Mouse (Mus musculus): ENCODE measurements at regions not wholly inside any gene's neighbourhood (a gene's known extent, or its start where the extent isn't known, plus 50 kb on each side); places are given as distances from the start of the nearest gene placed in this dataset.
"Not testable (repeated sequence)": the region's sequence is repeated elsewhere in the genome, so short reads cannot be mapped to it uniquely, and the experiment has no call there.

DNA sequence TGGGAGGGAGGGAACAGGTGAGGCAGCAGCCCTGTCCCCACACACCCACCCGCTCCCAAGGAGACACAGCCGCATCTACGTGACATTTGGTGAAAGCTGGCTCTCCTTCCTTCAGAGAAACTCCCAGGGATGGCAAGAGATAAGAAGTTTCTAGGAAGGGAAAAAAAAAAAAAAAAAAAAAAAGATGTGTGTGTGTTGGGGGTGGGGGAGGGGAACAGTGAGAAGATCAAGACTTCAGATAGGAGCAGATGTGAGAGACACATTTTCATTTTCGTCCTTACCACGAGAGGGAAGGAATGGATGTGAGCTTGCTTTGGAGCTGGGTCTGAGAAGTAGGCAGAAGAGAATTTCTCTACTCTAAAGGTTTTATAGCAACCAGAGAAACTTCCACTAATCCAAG lies 91.4 kb downstream of the Cd24a start:
- ATAC-seq (ENCODE audit: extremely low read depth, insufficient number of reproducible peaks, low FRiP score, poor library complexity, severe bottlenecking): no peak

DNA sequence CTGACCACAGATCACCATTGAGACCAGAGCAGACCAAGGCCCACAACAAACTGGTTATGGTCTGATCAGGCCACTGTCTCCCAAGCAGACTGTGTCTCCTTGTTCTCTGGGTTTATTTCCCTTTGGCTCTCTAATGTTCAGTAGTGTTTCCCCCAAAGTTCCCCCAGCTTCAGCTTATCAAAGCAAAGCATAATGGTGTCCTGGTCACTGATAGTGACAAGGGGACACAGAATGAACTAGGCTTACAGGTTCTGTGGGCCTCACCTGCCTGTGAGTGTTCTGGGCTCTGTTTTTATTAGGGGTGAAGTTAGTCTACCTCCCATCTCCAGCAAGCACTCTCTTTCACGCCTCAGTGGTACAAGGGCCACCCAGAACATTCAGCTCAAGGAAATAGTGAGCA lies 92.7 kb downstream of the Cd24a start:
- ATAC-seq (ENCODE audit: extremely low read depth, insufficient number of reproducible peaks, low FRiP score, poor library complexity, severe bottlenecking): no peak

DNA sequence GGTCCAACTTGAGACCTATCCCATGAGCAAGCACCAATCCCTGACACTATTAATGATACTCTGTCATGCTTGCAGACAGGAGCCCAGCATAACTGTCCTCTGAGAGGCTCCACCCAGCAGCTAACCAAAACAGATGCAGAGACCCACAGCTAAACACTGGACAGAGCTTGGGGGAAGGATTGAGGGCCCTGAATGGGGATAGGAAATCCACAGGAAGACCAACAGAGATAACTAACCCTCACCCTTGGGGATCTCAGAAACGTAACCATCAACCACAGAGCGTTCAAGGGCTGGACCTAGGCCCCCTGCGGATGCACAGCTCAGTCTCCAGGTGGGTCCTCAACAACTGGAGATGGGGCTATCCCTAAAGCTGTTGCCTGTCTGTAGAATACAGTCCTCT lies 93.7 kb downstream of the Cd24a start:
- no peak for ATAC-seq (ENCODE audit: extremely low read depth, insufficient number of reproducible peaks, low FRiP score, poor library complexity, severe bottlenecking)

DNA sequence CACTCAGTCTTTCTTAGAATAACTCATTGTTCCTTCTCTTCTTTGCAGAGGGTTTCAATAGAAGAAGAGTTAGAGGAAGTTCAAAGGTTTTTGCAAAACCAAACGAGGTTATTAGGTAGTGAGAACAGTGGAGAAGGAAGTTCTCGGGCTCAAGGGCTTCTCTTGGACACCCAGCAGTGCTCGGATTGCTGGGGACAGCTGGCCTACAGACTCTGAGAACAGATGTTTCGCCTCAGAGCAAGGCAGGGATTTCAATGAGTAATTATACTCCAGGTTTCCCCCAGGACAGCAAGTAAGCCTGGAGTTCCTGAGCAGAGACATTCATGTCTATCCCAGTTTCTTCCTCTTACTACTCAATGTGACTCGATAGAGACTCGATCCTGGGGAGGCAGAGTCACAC lies 94.4 kb downstream of the Cd24a start:
- no peak for ATAC-seq (ENCODE audit: extremely low read depth, insufficient number of reproducible peaks, low FRiP score, poor library complexity, severe bottlenecking)

DNA sequence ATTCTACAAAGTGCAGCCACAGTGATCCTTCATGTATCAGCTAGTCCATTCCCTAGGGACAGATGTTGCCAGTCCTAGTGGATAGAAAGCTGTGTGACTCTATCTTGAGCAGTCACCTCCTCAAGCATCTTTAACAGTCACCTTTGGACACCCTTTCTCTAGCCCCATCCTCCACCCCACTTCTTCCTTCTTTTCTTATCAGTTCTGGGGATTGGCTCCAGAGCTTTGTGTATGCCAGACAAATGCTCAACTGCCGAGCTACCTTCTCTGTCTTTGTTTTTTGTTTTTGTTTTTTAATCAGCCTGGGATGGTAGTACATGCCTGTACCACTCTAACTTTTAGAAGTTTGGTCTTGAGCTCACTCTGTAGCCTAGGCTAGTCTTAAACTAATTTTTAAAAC lies 96.7 kb downstream of the Cd24a start:
- ATAC-seq (ENCODE audit: extremely low read depth, insufficient number of reproducible peaks, low FRiP score, poor library complexity, severe bottlenecking): no peak

DNA sequence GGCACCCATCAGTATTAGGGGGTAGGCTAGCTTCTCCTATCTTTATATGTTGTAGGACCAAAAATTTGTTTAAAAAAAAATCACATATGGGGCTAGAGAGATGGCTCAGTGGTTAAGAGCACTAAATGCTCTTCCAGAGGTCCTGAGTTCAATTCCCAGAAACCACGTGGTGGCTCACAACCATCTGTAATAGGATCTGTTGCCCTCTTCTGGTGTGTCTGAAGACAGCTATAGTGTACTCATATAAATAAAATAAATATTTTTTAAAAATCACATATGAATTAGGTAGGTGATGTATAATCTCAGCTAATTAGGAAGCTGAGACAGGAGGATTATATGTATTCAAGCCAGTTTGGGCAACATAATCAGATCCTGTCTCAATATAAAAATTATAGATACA lies 97.4 kb downstream of the Cd24a start:
- ATAC-seq (ENCODE audit: extremely low read depth, insufficient number of reproducible peaks, low FRiP score, poor library complexity, severe bottlenecking): not testable (repeated sequence)

DNA sequence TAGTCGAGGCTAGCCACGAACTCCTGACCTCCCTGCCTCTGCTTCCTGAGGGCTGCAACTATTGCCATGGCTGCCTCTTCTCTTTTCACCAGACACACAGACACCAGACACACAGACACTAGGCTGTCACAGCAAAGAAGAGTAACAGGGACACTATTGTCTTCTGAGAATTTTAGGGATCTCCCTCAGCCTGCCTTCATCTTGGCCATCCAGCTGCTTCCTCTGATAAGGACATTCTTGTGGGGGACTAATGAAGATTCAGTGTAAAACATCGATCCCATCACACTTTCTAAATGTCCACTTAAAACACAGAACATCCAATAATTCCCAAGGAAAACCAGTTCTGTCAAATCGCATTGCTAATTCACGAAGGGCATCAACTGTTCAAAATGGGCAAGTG lies 98.2 kb downstream of the Cd24a start:
- no peak for ATAC-seq (ENCODE audit: extremely low read depth, insufficient number of reproducible peaks, low FRiP score, poor library complexity, severe bottlenecking)

DNA sequence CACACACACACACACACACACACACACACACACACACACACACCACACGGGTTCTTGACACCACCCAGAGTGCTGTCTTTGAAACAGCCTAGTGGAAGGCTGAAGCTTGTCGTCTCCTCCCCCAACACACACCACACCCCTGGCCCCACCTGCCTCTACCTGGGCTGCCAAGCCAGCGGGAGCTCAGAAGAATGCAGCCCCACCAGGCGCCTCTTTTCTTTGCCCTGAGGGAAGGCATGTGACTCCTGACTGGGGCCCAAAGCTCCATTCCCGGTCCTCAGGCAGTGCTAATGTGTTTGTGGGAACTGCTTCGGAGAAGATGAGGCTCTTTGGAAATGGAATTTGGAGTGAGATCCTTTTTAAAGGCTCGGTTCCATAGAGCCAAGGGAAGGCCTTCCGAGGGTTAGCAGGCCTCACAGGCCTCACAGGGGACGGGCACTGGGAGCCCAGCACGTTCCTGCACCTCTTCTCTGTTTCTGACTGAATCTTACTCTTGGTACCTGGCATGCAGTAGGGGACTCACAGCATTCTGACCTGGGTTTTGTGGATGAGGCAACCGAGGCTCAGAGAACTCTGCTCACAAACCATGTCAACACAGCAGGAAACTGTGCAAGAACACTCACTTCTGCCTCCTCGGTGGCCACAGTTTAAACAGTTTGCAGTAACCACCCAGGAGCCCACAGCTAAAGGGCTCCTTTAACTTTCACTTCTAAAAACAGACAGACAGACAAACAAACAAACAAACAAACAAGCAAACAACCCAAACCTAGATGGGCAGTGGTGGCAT lies 106.4 kb downstream of the Cd24a start:
- no peak for ATAC-seq (ENCODE audit: extremely low read depth, insufficient number of reproducible peaks, low FRiP score, poor library complexity, severe bottlenecking)

DNA sequence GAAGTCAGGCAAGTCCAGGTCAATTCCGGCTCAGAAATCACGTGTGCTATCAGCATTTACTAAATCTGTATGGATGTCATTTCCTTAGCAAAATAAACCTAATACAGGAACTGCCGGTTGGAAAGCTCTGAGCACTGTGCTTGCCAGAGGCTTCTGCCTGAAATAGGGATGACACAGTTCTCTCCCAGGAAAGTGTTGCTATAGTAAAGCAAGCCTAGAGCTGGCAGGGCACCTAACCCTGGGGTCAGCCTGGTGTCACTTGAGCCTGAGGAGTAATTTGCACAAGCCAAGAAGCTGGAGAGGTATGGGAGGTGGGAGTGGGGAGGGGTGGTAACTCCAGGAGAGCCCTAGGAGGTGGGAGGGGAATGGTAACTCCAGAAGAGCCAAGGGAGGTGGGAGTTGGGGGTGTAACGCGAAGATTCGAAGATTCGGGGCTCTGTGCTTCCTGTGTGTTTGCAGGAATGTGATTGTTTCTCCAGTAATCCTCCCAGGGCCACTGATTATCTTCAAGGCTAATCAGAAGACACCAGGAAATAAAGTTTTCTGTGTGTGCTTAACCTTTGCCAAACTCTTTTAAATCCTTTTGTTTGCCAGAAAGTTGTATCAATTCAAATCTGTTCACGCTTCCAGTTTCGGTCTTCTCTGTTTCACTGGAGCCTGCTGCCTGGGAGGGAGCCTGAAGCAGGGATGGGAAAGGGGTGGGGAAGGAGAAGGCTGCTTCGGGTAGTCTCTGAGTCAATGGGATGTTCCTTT lies 111.3 kb downstream of the Cd24a start:
- no peak for ATAC-seq (ENCODE audit: extremely low read depth, insufficient number of reproducible peaks, low FRiP score, poor library complexity, severe bottlenecking)

DNA sequence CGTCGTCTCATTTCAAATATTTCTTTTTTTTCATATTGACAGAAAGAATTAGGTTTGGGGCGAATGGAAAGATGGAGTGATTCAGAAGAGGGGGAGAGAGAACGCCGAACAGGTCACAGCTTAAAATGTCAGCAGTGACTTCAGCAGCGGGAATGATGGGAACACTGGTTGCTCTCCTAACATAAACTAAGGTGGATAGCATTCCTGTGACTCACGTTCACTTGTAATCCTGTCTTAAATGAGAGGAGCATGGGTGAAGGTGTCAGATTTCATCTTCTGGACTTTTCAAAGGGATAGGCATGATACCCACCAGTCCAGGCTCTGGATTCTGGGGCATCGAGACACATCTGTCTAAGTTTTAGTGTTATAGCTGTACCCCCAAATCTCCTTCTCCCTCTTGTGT lies 111.8 kb downstream of the Cd24a start:
- no peak for ATAC-seq (ENCODE audit: extremely low read depth, insufficient number of reproducible peaks, low FRiP score, poor library complexity, severe bottlenecking)

DNA sequence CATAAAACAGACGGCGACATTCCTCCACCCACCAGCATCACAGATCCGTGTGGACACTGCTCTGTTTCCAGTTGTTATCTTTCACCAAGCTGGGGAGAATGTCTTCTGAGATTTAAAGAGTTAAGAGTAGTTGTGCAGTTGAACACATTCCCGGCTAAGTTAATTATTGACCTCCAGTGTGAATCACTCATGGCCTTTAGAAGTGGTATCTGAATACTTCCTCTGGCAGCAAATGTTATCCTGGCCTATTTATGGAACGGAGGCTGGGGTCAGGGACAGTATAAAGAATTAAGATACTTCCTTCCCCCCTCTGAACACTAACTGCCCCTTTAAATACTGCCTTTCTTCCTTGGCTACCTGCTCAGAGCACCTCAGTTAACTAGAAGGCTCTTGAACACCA lies 115.9 kb downstream of the Cd24a start:
- ATAC-seq (ENCODE audit: extremely low read depth, insufficient number of reproducible peaks, low FRiP score, poor library complexity, severe bottlenecking): no peak

DNA sequence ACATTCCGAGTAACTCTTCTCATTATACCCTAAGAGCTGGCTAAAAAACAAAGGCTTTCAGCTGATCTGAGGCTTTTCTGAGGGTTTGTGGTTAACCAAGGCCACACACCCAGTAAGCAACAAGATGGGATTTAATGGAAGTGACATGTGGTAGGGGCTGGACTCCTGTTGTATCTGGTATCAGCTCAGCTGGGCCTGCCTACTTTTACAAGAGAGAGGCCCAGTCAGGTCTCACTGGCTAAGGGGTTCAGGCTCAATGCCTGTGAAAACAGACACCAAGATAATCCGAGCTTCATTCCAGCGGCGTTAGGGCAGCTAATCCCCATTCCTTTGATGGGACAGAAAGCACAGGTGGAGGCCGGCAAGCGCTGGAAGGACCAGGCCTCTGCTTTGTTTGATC lies 116.4 kb downstream of the Cd24a start:
- ATAC-seq (ENCODE audit: extremely low read depth, insufficient number of reproducible peaks, low FRiP score, poor library complexity, severe bottlenecking): no peak

DNA sequence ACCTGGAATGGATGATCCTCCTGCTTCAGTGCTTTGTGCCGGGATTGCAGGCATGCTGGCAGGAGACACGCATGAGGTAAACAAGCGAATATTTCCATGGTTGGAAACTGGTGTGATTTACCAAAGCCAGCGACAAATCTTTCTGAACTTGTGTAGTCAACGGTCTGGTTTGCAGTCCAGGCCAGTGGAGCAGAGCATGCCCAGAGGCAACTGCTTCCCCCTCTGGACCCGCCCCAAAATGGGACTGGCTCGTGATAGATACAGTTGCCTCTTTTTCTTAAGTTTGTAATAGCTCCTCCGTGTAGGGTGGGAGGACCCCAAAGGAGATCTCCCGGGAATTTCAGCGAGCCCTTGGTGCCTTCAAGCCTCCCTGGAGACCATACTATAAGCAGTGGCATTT lies 117.4 kb downstream of the Cd24a start:
- ATAC-seq (ENCODE audit: extremely low read depth, insufficient number of reproducible peaks, low FRiP score, poor library complexity, severe bottlenecking): no peak

DNA sequence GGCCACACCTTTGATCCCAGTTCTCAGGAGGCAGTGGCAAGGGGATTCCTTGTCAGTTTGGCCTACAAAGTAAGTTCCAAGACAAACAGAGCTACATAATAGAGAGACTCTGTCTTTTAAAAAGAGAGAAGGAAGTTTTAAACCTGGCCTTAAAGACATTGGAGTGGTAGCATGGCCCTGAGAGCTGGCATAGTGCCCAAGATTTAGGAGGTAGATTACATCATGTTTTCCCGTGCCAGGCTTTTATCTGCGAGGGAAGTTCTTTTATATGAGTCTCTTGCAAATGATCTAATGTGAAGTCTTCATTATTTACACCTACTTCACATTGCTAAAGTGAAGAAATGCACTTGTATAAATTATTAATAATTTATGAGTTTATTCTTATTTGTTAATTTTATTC lies 119.8 kb downstream of the Cd24a start:
- no peak for ATAC-seq (ENCODE audit: extremely low read depth, insufficient number of reproducible peaks, low FRiP score, poor library complexity, severe bottlenecking)

DNA sequence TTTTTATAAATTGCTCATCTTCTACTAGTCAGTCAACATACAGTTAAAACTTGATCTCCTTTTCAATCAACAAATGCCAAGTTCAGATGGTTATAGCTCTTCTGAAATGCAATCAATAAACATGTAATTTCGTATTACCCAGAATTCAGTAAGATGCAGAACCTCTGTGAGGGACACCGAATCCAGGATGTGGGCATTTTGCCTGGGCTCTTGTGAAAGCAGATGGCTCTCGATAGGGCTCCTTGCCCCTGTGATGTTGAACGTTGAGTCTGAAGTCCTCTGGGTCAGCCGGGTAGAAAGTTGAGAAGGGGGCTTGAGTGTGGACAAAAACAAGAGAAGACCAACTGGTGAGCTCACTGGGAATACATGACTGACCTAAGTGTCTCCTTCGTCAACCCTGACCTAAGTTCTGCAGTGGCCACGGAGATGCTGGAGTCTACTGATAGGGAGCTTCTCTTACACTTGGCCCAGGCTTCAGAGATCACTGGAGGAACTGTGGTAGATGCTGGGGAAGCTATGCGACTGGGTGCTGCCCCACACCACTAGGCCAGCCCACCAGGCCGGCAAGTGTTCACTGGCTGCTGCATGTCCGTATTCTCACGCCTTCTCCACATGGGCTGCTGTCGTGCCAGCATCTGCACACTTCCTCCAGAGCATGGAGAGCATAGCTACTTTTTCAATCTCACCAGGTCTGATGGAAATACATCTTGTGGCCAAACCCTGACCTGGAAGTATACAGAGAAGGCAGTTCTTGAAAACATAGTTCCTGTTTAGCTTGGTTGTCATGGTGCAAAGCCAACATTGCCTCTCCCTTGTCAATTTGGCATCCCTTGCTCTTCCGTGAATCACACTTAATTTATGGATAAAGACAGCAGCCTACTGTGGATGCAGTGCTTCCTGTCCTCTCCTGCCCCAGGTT lies 122.5 kb downstream of the Cd24a start:
- peak; percentile 25; the same call in 1 of the 2 replicates for ATAC-seq (ENCODE audit: extremely low read depth, insufficient number of reproducible peaks, low FRiP score, poor library complexity, severe bottlenecking)

DNA sequence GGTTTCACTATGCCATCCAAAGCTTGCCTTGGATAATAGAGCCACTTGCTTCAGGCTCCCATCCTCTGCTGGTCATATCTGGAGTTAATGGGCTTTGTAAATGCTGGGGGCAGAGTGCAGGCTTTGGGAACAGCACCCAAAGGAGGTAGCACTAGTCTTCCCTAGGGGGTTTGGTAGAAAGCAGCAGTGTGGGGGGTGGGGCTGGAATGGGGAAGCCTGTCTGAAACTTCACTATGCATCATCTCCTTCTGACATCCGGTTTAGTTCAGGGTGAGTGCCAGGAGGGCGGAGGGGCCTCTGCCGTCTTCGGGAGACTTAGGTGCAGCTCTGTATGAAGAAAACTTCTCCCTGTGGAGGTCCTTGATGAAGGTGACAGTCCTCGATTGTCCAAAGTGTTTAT lies 124.8 kb downstream of the Cd24a start:
- ATAC-seq (ENCODE audit: extremely low read depth, insufficient number of reproducible peaks, low FRiP score, poor library complexity, severe bottlenecking): peak; percentile 66

DNA sequence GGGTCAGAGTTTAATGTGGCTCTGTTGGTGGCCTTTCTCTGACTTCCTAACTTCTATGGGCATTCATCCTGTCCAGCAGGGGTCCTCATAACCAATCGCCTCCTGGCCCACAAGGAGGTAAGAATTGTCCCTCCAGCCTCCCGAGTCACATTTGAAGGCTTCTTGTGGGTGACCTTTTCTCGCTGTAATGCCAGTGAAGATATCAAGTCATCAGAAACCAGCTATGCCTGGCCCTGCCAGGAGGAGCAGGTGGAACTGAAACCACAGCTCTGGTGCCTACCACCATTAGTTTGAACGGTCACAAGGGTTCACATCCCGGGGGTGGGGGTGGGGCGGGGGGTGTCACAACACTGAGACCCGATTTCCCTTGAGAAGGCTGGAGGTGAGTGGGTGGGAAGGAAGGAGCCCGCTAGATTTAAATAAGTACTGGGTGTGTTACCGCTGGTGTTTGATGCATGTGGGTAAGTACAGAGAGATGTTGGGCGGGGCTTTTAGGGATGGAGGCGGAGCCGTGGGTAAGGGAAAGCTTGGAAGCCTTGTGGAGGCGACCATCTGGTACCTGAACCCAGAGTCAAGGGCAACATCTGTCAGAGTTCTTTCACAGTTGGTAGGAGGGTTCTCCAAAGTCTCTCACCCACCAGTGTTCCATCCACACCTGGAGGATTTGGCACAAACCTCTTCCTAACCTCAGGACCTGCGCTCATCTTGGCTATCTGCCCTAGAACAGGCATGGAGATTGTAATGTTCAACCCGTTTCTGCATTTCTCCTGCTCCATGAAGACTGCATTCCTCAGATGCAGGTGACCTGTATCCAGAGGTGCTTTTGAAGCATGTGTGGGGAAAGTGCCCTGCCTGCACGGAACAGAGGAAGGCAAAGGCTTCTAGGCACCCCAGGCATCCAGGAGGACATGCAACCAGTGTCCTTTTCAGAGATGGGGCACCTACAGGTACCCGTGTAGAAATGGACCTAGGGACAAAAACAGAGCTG lies 128.2 kb downstream of the Cd24a start:
- peak; percentile 42 for ATAC-seq (ENCODE audit: extremely low read depth, insufficient number of reproducible peaks, low FRiP score, poor library complexity, severe bottlenecking)

DNA sequence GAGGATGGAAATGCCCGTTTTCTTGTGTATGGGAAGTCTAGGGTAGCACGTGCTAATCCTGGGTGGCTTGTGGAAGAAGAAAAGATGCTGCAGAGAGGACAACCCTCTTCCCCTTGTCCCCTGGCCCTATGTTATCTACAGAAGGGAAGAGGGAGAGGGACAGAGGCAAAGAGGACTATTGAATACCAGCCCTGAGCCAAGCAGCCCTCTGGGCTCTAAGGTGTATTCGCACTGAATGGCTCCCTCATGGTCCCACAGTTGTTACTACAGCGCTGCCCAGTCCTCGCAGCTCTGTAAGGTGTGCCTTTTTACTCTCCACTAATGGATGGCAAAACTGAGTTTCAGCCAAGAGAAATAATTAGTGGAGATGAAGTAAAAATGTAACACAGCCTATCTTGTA lies 128.9 kb downstream of the Cd24a start:
- ATAC-seq (ENCODE audit: extremely low read depth, insufficient number of reproducible peaks, low FRiP score, poor library complexity, severe bottlenecking): no peak

All from neutrophil, adult 5-6 weeks (primary cell).